Mouse (Mus musculus): ENCODE data around the gene Il18bp.

DNA sequence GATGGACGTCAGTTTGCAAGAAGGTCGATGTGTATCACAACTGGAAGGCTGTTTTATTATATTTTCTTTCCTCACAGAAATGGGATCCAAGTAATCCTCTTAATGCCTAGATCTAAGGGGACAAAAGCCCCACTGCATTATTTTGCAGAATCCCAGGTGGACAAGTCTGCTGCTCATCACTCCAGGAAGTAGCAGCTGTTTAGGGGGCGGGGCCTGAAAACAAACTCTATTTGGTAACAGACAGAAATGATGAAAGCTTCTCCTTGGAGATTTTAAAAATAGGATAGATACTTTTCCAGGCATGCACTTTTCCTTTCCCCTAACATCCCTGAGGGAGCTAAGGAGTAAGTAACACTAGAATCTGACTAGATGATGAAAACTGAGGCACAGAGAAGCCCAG lies 18.8 kb upstream of the Il18bp start:
- TF ChIP-seq MAX (IDR thresholded peaks at IDR 0.05; ENCODE audit: low read length) = no peak
- TF ChIP-seq SMC3 (IDR thresholded peaks at IDR 0.05; ENCODE audit: low read depth, low read length) = no peak
- no peak for TF ChIP-seq CTCF (IDR thresholded peaks at IDR 0.05 in 2 of 3, conservative IDR thresholded peaks at IDR 0.05 in 1 of 3; ENCODE audit: control insufficient read depth in 1 of 3, insufficient read depth in 1 of 3, low read depth in 2 of 3, low read length in 3 of 3, poor library complexity in 1 of 3, severe bottlenecking in 1 of 3)
- TF ChIP-seq GATA1 (IDR thresholded peaks at IDR 0.05; ENCODE audit: low read depth, low read length) = no peak
- TF ChIP-seq GABPA (IDR thresholded peaks at IDR 0.05; ENCODE audit: low read depth, low read length) = no peak
- TF ChIP-seq POLR2A (IDR thresholded peaks at IDR 0.05; ENCODE audit: control insufficient read depth in 1 of 2, insufficient read depth in 1 of 2, low read depth in 1 of 2, low read length in 2 of 2, poor library complexity in 1 of 2) = no peak
- TF ChIP-seq RAD21 (IDR thresholded peaks at IDR 0.05; ENCODE audit: low read depth, low read length) = no peak
- no peak for TF ChIP-seq ZNF384 (IDR thresholded peaks at IDR 0.05; ENCODE audit: low read depth, low read length)
- TF ChIP-seq MAFK (IDR thresholded peaks at IDR 0.05; ENCODE audit: borderline replicate concordance, low read depth, low read length) = no peak
- TF ChIP-seq EP300 (IDR thresholded peaks at IDR 0.05; ENCODE audit: low read depth in 1 of 2, low read length in 2 of 2) = no peak
- TF ChIP-seq TBP (IDR thresholded peaks at IDR 0.05; ENCODE audit: low read depth, low read length) = no peak
